Mouse (Mus musculus) embryonic facial prominence, embryonic 12.5 days (tissue): ENCODE results near the gene B230307C23Rik. TPM values are rescaled to one million over a fixed set of nuclear protein-coding genes. Genes with fewer than 3 reads are reported as not detected.

ENCODE experiments used
- ATAC-seq: fragments of 200-750 bp; cut with Nextera tagmentation; 2 replicates; pipeline ENCODE4 v1.8.0; 2017; ENCODE audit not compliant: insufficient number of reproducible peaks, insufficient read depth, low FRiP score, low TSS enrichment
- H3K27ac ChIP-seq: fragments of 300-500 bp; sonication (generic); 2 replicates; pipeline ENCODE4 v1.5.1; 2016; ENCODE audit warnings: mild to moderate bottlenecking
- H3K27me3 ChIP-seq: fragments of 300-500 bp; sonication (generic); 2 replicates; pipeline ENCODE4 v1.6.1; 2016; ENCODE audit warnings: mild to moderate bottlenecking, moderate library complexity
- H3K36me3 ChIP-seq: fragments of 300-500 bp; sonication (generic); 2 replicates; pipeline ENCODE4 v1.6.1; 2016; ENCODE audit warnings: mild to moderate bottlenecking
- H3K4me1 ChIP-seq: fragments of 300-500 bp; sonication (generic); 2 replicates; pipeline ENCODE4 v1.6.1; 2016
- H3K4me2 ChIP-seq: fragments of 300-500 bp; sonication (generic); replicated peaks from 2 replicates; pipeline ENCODE4 v1.6.1; 2016; ENCODE audit warnings: mild to moderate bottlenecking, moderate library complexity
- H3K4me3 ChIP-seq: fragments of 300-500 bp; sonication (generic); 2 replicates; pipeline ENCODE4 v1.5.1; 2016; ENCODE audit warnings: mild to moderate bottlenecking
- H3K9ac ChIP-seq: fragments of 300-500 bp; sonication (generic); 2 replicates; pipeline ENCODE4 v1.6.1; 2016; ENCODE audit warnings: mild to moderate bottlenecking, moderate library complexity
- H3K9me3 ChIP-seq: fragments of 300-500 bp; sonication (generic); 2 replicates; pipeline ENCODE4 v1.6.1; 2016; ENCODE audit warnings: mild to moderate bottlenecking, moderate library complexity
- WGBS: fragments of 180-500 bp; shearing (Covaris S2); methylation state at CpG from one replicate; pipeline ENCODE4 v1.1.7; 2016; 5-methylcytosine and 5-hydroxymethylcytosine counted together
- polyA plus RNA-seq: library from polyadenylated mRNA; unstranded; fragments of >200 nt; fragmentation: Nextera tagmentation; extraction: Ambion mirVana; gene quantifications from 2 replicates; pipeline ENCODE4 v1.2.1, GENCODE M21; 2016

B230307C23Rik gene
- 17.6 and 30.4 TPM in 2 replicates for polyA plus RNA-seq

GRCm38 (mm10) chr16:97996616-97997382 is at the start of gene B230307C23Rik:
TSS of gene B230307C23Rik (plus strand) at chr16:97997315.
- Histone ChIP-seq H3K4me2 (peak within 1 kb of the TSS; percentile 62), H3K27ac (peak within 1 kb of the TSS; percentile 47), H3K4me1 (no peaks in the 10 kb centered on the region), H3K27me3 (no peaks in the 10 kb centered on the region), H3K36me3 (peaks cover 8% of the 10 kb centered on the region; the same call in 1 of the 2 replicates), H3K4me3 (peak within 1 kb of the TSS; percentile 60), H3K9me3 (peaks cover 10% of the 10 kb centered on the region), H3K9ac (peak within 1 kb of the TSS; percentile 50)
- 2% methylated on average over 22 of the region's 22 CpGs for WGBS
- peak; percentile 99 for ATAC-seq

GRCm38 (mm10) chr16:97948836-97949235 is 48.3 kb upstream of the B230307C23Rik start:
- no peak overlapping the region for H3K9ac ChIP-seq
- H3K27ac ChIP-seq = no peak overlapping the region
- H3K4me2 ChIP-seq = no peak overlapping the region
- no peak for ATAC-seq
- H3K4me3 ChIP-seq = no peak overlapping the region
- no peaks in the 10 kb centered on the region for H3K9me3 ChIP-seq
- no peaks in the 10 kb centered on the region for H3K27me3 ChIP-seq
- no peaks in the 10 kb centered on the region for H3K4me1 ChIP-seq
- WGBS = 85% methylated on average over 4 of the region's 4 CpGs
- peaks cover 40% of the 10 kb centered on the region for H3K36me3 ChIP-seq

GRCm38 (mm10) chr16:97950061-97950460 is 47.1 kb upstream of the B230307C23Rik start:
- Histone ChIP-seq H3K36me3 (peaks cover 40% of the 10 kb centered on the region), H3K27me3 (no peaks in the 10 kb centered on the region), H3K4me3 (no peak overlapping the region), H3K9me3 (no peaks in the 10 kb centered on the region), H3K4me1 (no peaks in the 10 kb centered on the region), H3K27ac (no peak overlapping the region), H3K9ac (no peak overlapping the region), H3K4me2 (no peak overlapping the region)
- WGBS = 94% methylated on average over 8 of the region's 8 CpGs
- ATAC-seq = no peak

GRCm38 (mm10) chr16:97952371-97952770 is 44.7 kb upstream of the B230307C23Rik start:
- Histone ChIP-seq H3K4me1 (peaks cover 2% of the 10 kb centered on the region; the same call in 1 of the 2 replicates), H3K9me3 (no peaks in the 10 kb centered on the region)

GRCm38 (mm10) chr16:97952801-97953200 is 44.3 kb upstream of the B230307C23Rik start:
- peaks cover 50% of the 10 kb centered on the region for H3K36me3 ChIP-seq
- H3K27ac ChIP-seq = no peak overlapping the region
- H3K4me2 ChIP-seq = no peak overlapping the region
- H3K9me3 ChIP-seq = no peaks in the 10 kb centered on the region
- no peak for ATAC-seq
- H3K27me3 ChIP-seq = no peaks in the 10 kb centered on the region
- no peak overlapping the region for H3K9ac ChIP-seq
- peaks cover 5% of the 10 kb centered on the region; the same call in 1 of the 2 replicates for H3K4me1 ChIP-seq
- no peak overlapping the region for H3K4me3 ChIP-seq
- 86% methylated on average over 9 of the region's 9 CpGs for WGBS

More at GRCm38 (mm10) chr16:97952371-97952770, 44.7 kb upstream of the B230307C23Rik start:
- no peak overlapping the region for H3K4me2 ChIP-seq
- H3K4me3 ChIP-seq = no peak overlapping the region
- no peak overlapping the region for H3K27ac ChIP-seq
- ATAC-seq = no peak
- peaks cover 50% of the 10 kb centered on the region for H3K36me3 ChIP-seq
- no peak overlapping the region for H3K9ac ChIP-seq
- H3K27me3 ChIP-seq = no peaks in the 10 kb centered on the region
- 89% methylated on average over 4 of the region's 4 CpGs for WGBS

- Histone ChIP-seq H3K27ac (no peak overlapping the region), H3K27me3 (no peaks in the 10 kb centered on the region), H3K36me3 (peaks cover 50% of the 10 kb centered on the region), H3K4me3 (no peak overlapping the region), H3K4me1 (peaks cover 8% of the 10 kb centered on the region; the same call in 1 of the 2 replicates), H3K9me3 (no peaks in the 10 kb centered on the region), H3K4me2 (no peak overlapping the region), H3K9ac (no peak overlapping the region)
- WGBS = 94% methylated on average over 2 of the region's 2 CpGs
- no peak for ATAC-seq
Measured at GRCm38 (mm10) chr16:97953300-97953699, 43.8 kb upstream of the B230307C23Rik start.

GRCm38 (mm10) chr16:97956011-97956410 is 41.1 kb upstream of the B230307C23Rik start:
- Histone ChIP-seq H3K36me3 (peaks cover 29% of the 10 kb centered on the region), H3K27me3 (no peaks in the 10 kb centered on the region), H3K4me2 (no peak overlapping the region), H3K4me3 (no peak overlapping the region), H3K27ac (no peak overlapping the region), H3K9ac (no peak overlapping the region), H3K9me3 (no peaks in the 10 kb centered on the region), H3K4me1 (peaks cover 8% of the 10 kb centered on the region; the same call in 1 of the 2 replicates)
- WGBS = 90% methylated on average over 2 of the region's 2 CpGs
- no peak for ATAC-seq

GRCm38 (mm10) chr16:97957626-97958025 is 39.5 kb upstream of the B230307C23Rik start:
- Histone ChIP-seq H3K27ac (no peak overlapping the region), H3K9ac (no peak overlapping the region), H3K9me3 (no peaks in the 10 kb centered on the region), H3K27me3 (no peaks in the 10 kb centered on the region), H3K4me3 (no peak overlapping the region), H3K4me2 (no peak overlapping the region), H3K4me1 (peaks cover 12% of the 10 kb centered on the region; the same call in 1 of the 2 replicates), H3K36me3 (peaks cover 13% of the 10 kb centered on the region)
- ATAC-seq = no peak

GRCm38 (mm10) chr16:97958401-97958973 is 38.6 kb upstream of the B230307C23Rik start:
- no peak for ATAC-seq

GRCm38 (mm10) chr16:97960348-97960747 is 36.8 kb upstream of the B230307C23Rik start:
- WGBS = 94% methylated on average over 3 of the region's 3 CpGs
- H3K9me3 ChIP-seq = no peaks in the 10 kb centered on the region
- no peak overlapping the region for H3K4me2 ChIP-seq
- peaks cover 12% of the 10 kb centered on the region; the same call in 1 of the 2 replicates for H3K4me1 ChIP-seq
- ATAC-seq = no peak
- H3K9ac ChIP-seq = no peak overlapping the region
- H3K4me3 ChIP-seq = no peak overlapping the region
- no peaks in the 10 kb centered on the region for H3K27me3 ChIP-seq
- H3K36me3 ChIP-seq = peaks cover 9% of the 10 kb centered on the region; the same call in 1 of the 2 replicates
- H3K27ac ChIP-seq = no peak overlapping the region

More at GRCm38 (mm10) chr16:97958401-97958973, 38.6 kb upstream of the B230307C23Rik start:
- Histone ChIP-seq H3K27me3 (no peaks in the 10 kb centered on the region), H3K4me1 (peaks cover 12% of the 10 kb centered on the region; the same call in 1 of the 2 replicates), H3K9me3 (no peaks in the 10 kb centered on the region), H3K36me3 (peaks cover 9% of the 10 kb centered on the region; the same call in 1 of the 2 replicates), H3K4me3 (no peak overlapping the region), H3K4me2 (no peak overlapping the region), H3K27ac (no peak overlapping the region), H3K9ac (no peak overlapping the region)

- H3K4me2 ChIP-seq = peak overlapping the region; percentile 89
- peak overlapping the region; percentile 95 for H3K27ac ChIP-seq
- H3K9me3 ChIP-seq = no peaks in the 10 kb centered on the region
- H3K36me3 ChIP-seq = no peaks in the 10 kb centered on the region
- no peaks in the 10 kb centered on the region for H3K27me3 ChIP-seq
- peaks cover 12% of the 10 kb centered on the region; the same call in 1 of the 2 replicates for H3K4me1 ChIP-seq
- H3K9ac ChIP-seq = peak overlapping the region; percentile 89
- ATAC-seq = peak; percentile 22; the same call in 1 of the 2 replicates
- WGBS = 11% methylated on average over 27 of the region's 36 CpGs
- peak overlapping the region; percentile 90 for H3K4me3 ChIP-seq
Measured at GRCm38 (mm10) chr16:97961381-97962150, 35.5 kb upstream of the B230307C23Rik start.
